Mouse (Mus musculus): ENCODE results near the gene Bri3.

DNA sequence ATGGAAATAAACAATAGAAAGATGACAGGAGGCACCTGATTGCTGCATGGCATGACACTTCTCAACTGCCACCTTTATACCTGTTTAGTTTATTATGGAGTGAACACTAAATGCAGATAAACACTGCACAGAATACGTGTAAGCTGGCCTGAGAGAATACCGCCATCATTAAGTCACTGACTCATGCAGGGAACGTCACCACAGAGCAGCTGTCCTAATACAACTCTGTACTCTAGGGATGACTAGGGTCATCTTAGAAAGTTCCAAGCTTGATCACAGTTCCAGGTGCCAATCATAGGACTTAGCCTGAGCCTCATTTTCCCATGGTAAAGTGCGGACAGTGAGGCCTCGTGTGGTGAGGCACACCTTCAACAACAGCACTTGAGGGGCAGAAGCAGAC lies 40.4 kb downstream of the Bri3 start:
- TF ChIP-seq CTCF (IDR thresholded peaks at IDR 0.05; ENCODE audit: insufficient read depth, low read length) (no peak), POLR2A (IDR thresholded peaks at IDR 0.05; ENCODE audit: borderline replicate concordance, extremely low read depth, low read depth, low read length) (no peak)

Data from lung, adult 2 months (tissue).